Mouse (Mus musculus) kidney, postnatal 4 days (tissue): ENCODE measurements around the gene Myo1b.

Source experiments
- DNase-seq, 2 experiments: peaks; one replicate each; pipeline ENCODE4 v3.0.0; 2021; ENCODE audit warnings: mixed read lengths in 2 of 2

Myo1b gene

GRCm38 (mm10) chr1:51778241-51778640, 137.6 kb downstream of the Myo1b start:
- no peak for DNase-seq

- no peak for DNase-seq
These were observed 145.4 kb downstream of the Myo1b start for GRCm38 (mm10) chr1:51770504-51770871.

- no peak for DNase-seq
These were observed 145.9 kb downstream of the Myo1b start for GRCm38 (mm10) chr1:51769815-51770503.

GRCm38 (mm10) chr1:51766271-51766670, 149.6 kb downstream of the Myo1b start:
- peak; percentile 31 to 61 for DNase-seq

GRCm38 (mm10) chr1:51765156-51765555, 150.7 kb downstream of the Myo1b start:
- DNase-seq, result no peak

- no peak for DNase-seq
These were observed 156.2 kb downstream of the Myo1b start for GRCm38 (mm10) chr1:51759657-51760056.

GRCm38 (mm10) chr1:51758326-51759109, 157.4 kb downstream of the Myo1b start:
- peak in 1 of 2 experiments; percentile 29 for DNase-seq

- DNase-seq, result no peak
These were observed 162.2 kb downstream of the Myo1b start for GRCm38 (mm10) chr1:51753621-51754020.

GRCm38 (mm10) chr1:51751006-51751405, 164.9 kb downstream of the Myo1b start:
- DNase-seq, result no peak

- no peak for DNase-seq
These were observed 167.6 kb downstream of the Myo1b start for GRCm38 (mm10) chr1:51748306-51748705.

GRCm38 (mm10) chr1:51747494-51747893, 168.4 kb downstream of the Myo1b start:
- peak; percentile 45 to 57 for DNase-seq

- DNase-seq, result no peak
These were observed 169.1 kb downstream of the Myo1b start for GRCm38 (mm10) chr1:51746711-51747240.

GRCm38 (mm10) chr1:51743756-51744425, 172.0 kb downstream of the Myo1b start:
- no peak for DNase-seq

GRCm38 (mm10) chr1:51742586-51742985, 173.3 kb downstream of the Myo1b start:
- DNase-seq, result no peak

GRCm38 (mm10) chr1:51740626-51741231, 175.1 kb downstream of the Myo1b start:
- DNase-seq, result no peak

- DNase-seq, result no peak
These were observed 176.5 kb downstream of the Myo1b start for GRCm38 (mm10) chr1:51739252-51739852.

- DNase-seq, result peak; percentile 36 to 59
These were observed 179.0 kb downstream of the Myo1b start for GRCm38 (mm10) chr1:51736822-51737221.

GRCm38 (mm10) chr1:51734721-51735120, 181.2 kb downstream of the Myo1b start:
- DNase-seq, result no peak

GRCm38 (mm10) chr1:51729407-51729806, 186.5 kb downstream of the Myo1b start:
- no peak for DNase-seq

- no peak for DNase-seq
These were observed 187.1 kb downstream of the Myo1b start for GRCm38 (mm10) chr1:51728816-51729215.

GRCm38 (mm10) chr1:51719897-51720673, 195.8 kb downstream of the Myo1b start:
- peak in 1 of 2 experiments; percentile 36 for DNase-seq

- no peak for DNase-seq
These were observed 205.0 kb downstream of the Myo1b start for GRCm38 (mm10) chr1:51710831-51711230.
